Mouse (Mus musculus): ENCODE data around the gene Serpina7.

Serpina7 gene

DNA sequence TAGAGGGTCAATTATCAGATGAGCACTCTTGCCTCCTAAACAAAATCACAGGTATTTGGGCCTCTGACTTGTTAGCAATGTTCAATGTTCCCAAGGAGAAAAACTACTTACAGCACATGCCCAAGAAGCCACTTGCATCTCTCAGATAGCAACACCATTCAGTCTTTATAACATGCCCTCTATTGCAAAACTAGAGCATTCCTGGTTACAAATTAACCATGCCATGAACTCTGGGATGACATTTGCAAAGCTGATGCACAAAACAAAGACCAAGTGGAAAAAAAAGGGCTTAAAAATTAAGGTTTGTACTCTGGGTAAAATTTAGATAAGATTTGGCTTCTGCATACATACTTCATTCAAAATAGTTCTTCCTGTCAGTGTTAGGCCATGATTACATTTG is at the start of gene Serpina7:
Gene Serpina7 (minus strand): TSS at position 160 of the 400 bp plus-strand sequence.
- no peak for DNase-seq

DNA sequence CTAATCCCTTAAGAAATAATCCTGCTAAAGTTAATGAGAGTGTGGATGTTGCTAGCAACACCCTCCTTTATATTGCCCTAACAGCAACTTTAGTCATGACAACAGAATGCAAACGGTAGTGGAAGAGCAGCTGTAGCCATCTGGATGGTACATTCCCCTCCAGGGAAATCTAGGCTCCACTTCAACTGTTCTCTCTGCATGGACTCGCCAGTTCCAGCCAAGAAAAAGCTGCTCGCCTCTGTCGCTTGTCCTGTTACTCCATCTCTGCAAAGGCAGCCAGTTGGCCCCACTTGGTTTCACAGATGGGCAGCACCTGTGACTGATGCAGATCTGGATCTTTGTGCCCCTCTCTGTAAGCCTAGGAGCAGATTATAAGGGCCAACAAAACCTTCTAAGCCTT is 49.0 kb upstream of the Serpina7 start:
- no peak for DNase-seq

DNA sequence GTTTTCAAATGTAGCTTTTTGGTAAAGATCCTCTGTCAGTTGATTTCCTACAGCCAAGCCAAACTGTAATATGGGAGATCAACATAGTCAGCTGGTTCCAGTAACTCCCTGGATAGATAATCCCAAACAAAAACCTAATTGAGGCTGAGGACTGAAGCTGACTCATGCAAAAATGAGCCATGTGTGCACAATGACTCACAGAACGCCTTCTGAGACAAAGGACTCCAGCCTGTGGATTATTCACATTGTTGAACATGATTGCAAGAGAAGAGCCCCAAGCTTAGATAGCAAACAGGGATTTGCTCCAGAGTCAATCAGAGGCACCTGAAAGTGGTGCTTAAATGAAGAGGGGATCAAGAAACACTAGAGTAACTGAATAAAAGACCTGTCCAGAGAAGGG is 12.2 kb upstream of the Serpina7 start:
- no peak for DNase-seq

DNA sequence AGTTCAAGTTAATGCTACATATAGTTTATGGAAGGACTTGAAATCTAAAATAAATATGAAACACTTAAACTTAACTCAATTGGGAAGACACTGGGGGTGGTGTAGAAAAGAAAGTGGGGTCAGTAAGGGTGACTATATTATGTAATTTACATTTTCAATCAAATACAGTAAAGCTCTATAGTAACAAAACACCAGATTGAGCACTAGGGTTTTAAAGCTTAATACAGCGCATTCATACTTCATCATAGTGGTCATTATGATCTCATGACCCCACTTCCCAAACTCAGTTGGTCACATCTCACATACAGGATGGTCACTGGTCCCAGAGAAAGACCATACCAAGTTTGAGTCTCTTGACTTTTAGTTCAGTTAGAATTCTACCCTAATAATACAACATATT is 907 bp upstream of the Serpina7 start, which contains the start of gene 4930513O06Rik:
Gene 4930513O06Rik (plus strand): TSS at position 301 of the 400 bp plus-strand sequence.
- DNase-seq, result no peak

DNA sequence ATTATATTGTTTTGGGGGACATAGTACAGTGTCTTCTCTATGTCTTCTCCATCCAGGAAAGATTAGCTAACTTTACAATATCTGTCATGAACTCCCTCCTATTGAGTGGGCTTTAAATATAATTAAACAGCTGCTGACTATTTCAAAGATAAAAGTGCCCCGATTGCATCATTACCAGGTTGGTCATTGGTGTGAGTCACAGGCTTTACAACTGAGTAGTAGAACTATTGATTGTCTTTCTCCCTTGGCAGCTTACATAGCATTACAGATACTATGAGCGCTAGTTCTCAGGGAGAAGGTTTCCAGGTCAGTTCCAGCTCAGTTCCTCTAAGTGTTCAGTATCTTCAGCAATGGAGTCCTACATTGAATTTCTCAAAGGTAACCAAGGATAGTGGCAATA is 6.5 kb downstream of the Serpina7 start:
- DNase-seq, result no peak

DNA sequence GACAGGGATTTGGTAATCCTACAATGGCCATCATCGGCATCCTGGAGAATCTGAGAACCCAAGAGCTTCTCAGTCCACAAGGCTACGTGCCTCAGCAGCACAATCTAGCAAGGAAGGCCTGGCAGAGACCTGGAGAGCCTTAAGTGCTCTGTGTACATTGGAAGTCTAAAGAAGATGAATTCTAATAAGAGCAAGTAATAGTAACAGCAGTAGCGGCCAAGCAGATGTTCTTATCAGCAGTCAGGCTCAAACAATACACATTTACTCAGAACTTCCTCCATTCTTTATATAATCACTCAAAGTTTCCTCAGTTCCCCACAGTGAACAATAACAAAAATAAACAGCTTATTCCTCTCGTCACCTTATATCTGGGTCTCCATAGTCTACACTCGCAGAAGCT is 21.0 kb downstream of the Serpina7 start:
- DNase-seq, result no peak

DNA sequence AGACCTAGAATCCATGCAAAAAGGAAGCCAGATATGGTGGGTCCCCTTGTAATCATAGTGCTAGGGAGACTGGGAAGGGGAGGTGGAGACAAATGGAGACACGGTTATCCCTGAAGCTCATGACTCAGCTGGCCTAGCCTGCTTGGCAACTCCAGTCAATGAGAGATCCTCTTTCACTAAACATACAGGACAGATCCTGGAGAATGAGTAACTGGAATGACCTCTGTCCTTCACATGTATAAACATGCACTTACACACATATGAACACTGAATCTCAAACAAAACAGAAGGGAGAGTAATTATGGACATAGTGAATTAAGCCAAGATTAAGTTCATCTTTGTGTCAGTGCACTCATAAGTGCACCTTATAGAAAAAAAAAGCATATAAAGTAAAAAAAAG is 31.9 kb downstream of the Serpina7 start:
- no peak for DNase-seq

DNA sequence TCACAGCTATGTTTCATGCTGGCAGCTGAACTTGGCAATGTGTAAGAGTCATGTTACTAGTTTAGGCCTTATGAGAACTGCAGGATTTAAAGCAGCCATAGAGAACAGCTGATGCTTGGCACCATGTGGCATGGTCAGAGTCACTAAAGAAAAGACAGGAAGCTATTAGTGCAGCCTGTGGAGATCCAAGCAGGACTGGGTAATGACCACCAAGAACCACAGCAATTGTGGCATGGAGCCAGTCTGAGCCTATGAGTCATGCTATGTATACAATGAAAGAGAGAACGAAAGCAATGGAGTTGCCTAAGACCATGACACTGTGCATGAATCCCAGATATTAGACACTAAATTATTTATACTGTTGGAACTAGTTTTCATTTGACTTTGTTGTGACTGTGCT is 33.1 kb downstream of the Serpina7 start:
- DNase-seq, result no peak

DNA sequence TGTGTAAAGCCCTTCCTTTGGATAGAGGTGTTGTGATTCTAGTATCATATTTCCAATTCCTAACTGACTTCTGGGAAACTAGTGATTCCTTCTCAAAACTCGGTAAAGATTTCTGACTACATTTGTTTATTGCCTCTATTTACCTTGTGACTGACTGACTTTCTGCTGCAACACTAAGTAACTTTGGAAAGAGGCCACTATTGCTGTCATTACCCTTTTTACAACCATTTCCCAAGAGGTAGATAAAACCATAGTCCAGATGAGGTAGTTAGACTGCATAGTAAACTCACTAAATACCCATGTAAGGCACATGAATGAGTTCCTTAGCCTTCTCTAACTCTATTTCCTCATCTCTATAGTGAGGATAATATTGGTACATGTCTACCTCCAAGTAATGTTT is 43.9 kb downstream of the Serpina7 start:
- DNase-seq, result no peak

DNA sequence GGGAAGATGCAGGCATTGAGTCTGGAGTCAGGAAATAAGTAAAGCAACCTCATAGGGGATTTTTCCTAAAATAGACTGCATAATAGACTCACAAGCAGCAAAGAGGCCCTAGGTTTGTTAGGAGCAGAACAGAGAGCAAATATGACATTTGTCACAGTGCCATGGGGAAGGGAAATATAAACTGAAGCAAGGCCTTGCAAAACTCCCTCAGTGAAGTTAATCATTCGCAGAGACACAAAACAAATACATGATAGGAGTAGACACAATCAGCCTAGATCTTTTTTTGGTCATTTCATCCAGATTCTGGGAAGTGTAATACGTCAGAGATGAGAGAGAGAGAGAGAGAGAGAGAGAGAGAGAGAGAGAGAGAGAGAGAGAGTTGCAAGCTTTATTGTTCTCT is 45.7 kb downstream of the Serpina7 start:
- no peak for DNase-seq

DNA sequence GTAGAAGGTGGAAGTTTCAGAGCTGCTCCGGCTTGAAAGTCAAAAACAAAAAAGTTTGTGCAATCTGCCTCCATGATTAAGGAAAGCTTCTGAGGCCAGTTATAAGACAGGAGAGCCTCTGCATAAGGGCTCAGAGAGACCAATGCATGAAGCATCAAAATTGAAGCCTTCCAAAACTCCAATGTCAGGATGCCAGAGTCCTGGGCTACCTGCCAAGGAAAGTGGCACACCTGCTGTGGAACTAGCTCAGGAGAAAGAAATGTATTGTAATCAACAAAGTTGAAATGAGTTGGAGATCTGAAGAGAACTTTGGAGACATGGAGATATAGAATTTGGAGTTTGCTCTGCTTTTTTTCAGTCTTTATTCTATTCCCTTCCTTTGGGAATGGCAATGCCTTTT is 47.4 kb downstream of the Serpina7 start:
- DNase-seq, result no peak
